In genomic region chr5:52673341-52673740, GRCm38 (mm10) we compare ENCODE assay signal across 20 mouse cellular contexts. TPM values are rescaled to one million over a fixed set of nuclear protein-coding genes. Genes with fewer than 3 reads are reported as not detected.
DNase-seq lines count a peak whose midpoint lies in the region; ATAC-seq lines count a peak whose summit lies in the region.
"Had no signal": no experiment of that assay in that cellular context is flagged by ENCODE, and none has a peak within 500 bp of the region (broad histone marks: within the 10 kb centered on the region; RNA-seq: fewer than 3 reads in every experiment).

No protein-coding gene starts in this region.

- H3K4me1 ChIP-seq in heart, embryonic 11.5 days (ENCODE audit: control insufficient read depth, insufficient read depth, low read length): 0 out of 2 replicates have a peak, but pooled peaks cover 4% of the 10 kb centered on the region
- no peaks in the 10 kb centered on the region for H3K4me1 ChIP-seq in hindbrain, embryonic 11.5 days (replicated peaks; ENCODE audit: control insufficient read depth, insufficient read depth, low read length)
- H3K4me1 ChIP-seq: heart, embryonic 12.5 days had no signal

- no peak overlapping the region for H3K4me3 ChIP-seq in heart, embryonic 11.5 days (ENCODE audit: low read depth, low read length)
- H3K4me3 ChIP-seq in hindbrain, embryonic 11.5 days (ENCODE audit: low read depth, low read length): no peak overlapping the region
- H3K4me3 ChIP-seq: embryonic facial prominence, embryonic 15.5 days; erythroblast, embryonic 14.5 days; heart, adult 2 months; heart, embryonic 12.5 days; hindbrain, embryonic 10.5 days; hindbrain, embryonic 15.5 days had no signal

- no peaks in the 10 kb centered on the region for H3K27me3 ChIP-seq in heart, embryonic 11.5 days (ENCODE audit: control insufficient read depth, insufficient read depth, low read length)
- H3K27me3 ChIP-seq in hindbrain, embryonic 11.5 days (ENCODE audit: control insufficient read depth, insufficient read depth, low read length): no peaks in the 10 kb centered on the region
- H3K27me3 ChIP-seq: embryonic facial prominence, embryonic 15.5 days; hindbrain, embryonic 15.5 days had no signal

- peak; percentile 17 for DNase-seq in embryo, embryonic 10.5 days (ENCODE audit: low spot score)
- DNase-seq in embryo, embryonic 11 days: no peak
- peak; percentile 81 for DNase-seq in heart, adult 11 months
- peak; percentile 7 for DNase-seq in ES-CJ7 (ENCODE audit: low read depth, low spot score)
- DNase-seq in adrenal gland, postnatal 25 days: peak; percentile 13
- DNase-seq in hindbrain, embryonic 11.5 days (ENCODE audit: low spot score): no peak
- DNase-seq: cerebellum, adult 18-20 months; cerebellum, adult 9-11 months; cerebellum, postnatal 36 days; gastrocnemius, postnatal 10 days; heart, adult 2 months; kidney, adult 8-10 months had no signal

- H3K9me3 ChIP-seq in heart, embryonic 11.5 days (replicated peaks; ENCODE audit: control insufficient read depth, low read length): no peaks in the 10 kb centered on the region
- no peaks in the 10 kb centered on the region for H3K9me3 ChIP-seq in hindbrain, embryonic 11.5 days (ENCODE audit: control insufficient read depth, low read length)
- H3K9me3 ChIP-seq: embryonic facial prominence, embryonic 15.5 days; heart, embryonic 12.5 days; hindbrain, embryonic 10.5 days; hindbrain, embryonic 15.5 days had no signal

- 32% methylated on average over 9 of the region's 9 CpGs for WGBS in heart, embryonic 11.5 days (ENCODE audit: insufficient replicate concordance)
- 39% methylated on average over 9 of the region's 9 CpGs for WGBS in hindbrain, embryonic 11.5 days

- no peak overlapping the region for H3K4me2 ChIP-seq in heart, embryonic 11.5 days
- no peak overlapping the region for H3K4me2 ChIP-seq in hindbrain, embryonic 11.5 days (replicated peaks; ENCODE audit: low read depth, low read length)
- H3K4me2 ChIP-seq: embryonic facial prominence, embryonic 15.5 days; heart, embryonic 12.5 days; hindbrain, embryonic 15.5 days had no signal

- H3K27ac ChIP-seq in heart, embryonic 11.5 days (ENCODE audit: low read depth, low read length): no peak overlapping the region
- no peak overlapping the region for H3K27ac ChIP-seq in hindbrain, embryonic 11.5 days (ENCODE audit: low read depth, low read length)
- H3K27ac ChIP-seq: embryonic facial prominence, embryonic 15.5 days; heart, adult 2 months; hindbrain, embryonic 15.5 days had no signal

- H3K36me3 ChIP-seq in heart, embryonic 11.5 days (ENCODE audit: control insufficient read depth, insufficient read depth, low read length): no peaks in the 10 kb centered on the region
- H3K36me3 ChIP-seq in hindbrain, embryonic 11.5 days (ENCODE audit: control insufficient read depth, insufficient read depth, low read length): no peaks in the 10 kb centered on the region
- H3K36me3 ChIP-seq: embryonic facial prominence, embryonic 15.5 days; heart, embryonic 12.5 days; hindbrain, embryonic 10.5 days; hindbrain, embryonic 15.5 days had no signal

- H3K9ac ChIP-seq in heart, embryonic 11.5 days (ENCODE audit: low read depth, low read length): no peak overlapping the region
- no peak overlapping the region for H3K9ac ChIP-seq in hindbrain, embryonic 11.5 days (ENCODE audit: low read depth, low read length)
- H3K9ac ChIP-seq: embryonic facial prominence, embryonic 15.5 days; heart, embryonic 12.5 days; hindbrain, embryonic 15.5 days had no signal

- no peak for ATAC-seq in heart, embryonic 11.5 days (replicated peaks; ENCODE audit: insufficient number of reproducible peaks, low FRiP score, low TSS enrichment)
- no peak for ATAC-seq in hindbrain, embryonic 11.5 days (ENCODE audit: low FRiP score)
- ATAC-seq: activated CD4-positive, CD25-positive, alpha-beta regulatory T cell, adult 4 months; intestine, postnatal 0 days had no signal

RNA-seq across cellular contexts. Expression of gene Sepsecs, which starts 3.8 kb away (rescaled TPM):
- polyA plus RNA-seq in heart, embryonic 11.5 days (2014; fragmentation: Nextera tagmentation; extraction: Ambion mirVana): 5.4 and 7.5 TPM in 2 replicates
- 18.4 and 20.7 TPM in 2 replicates for total RNA-seq in adrenal gland, postnatal 25 days (2021)
- polyA plus RNA-seq in hindbrain, embryonic 11.5 days (2014; fragmentation: Nextera tagmentation; extraction: Ambion mirVana): 7.2 and 7.6 TPM in 2 replicates

Comparison
In these comparisons a context has a peak if more than half of its experiments do, and no peak if none do; other contexts are left out.
1. DNase-seq: peak in embryo, embryonic 10.5 days (single experiment), heart, adult 11 months (single experiment), ES-CJ7 (single experiment) and adrenal gland, postnatal 25 days (single experiment); none in embryo, embryonic 11 days (single experiment) and hindbrain, embryonic 11.5 days (single experiment).